Comparison of ENCODE assay signal across 14 mouse cellular contexts in genomic region chr15:85661771-85662170, GRCm38 (mm10).
"Had no signal": no experiment of that assay in that cellular context is flagged by ENCODE, and none has a peak within 500 bp of the region (broad histone marks: within the 10 kb centered on the region; RNA-seq: fewer than 3 reads in every experiment).

No protein-coding gene starts in this region.

- H3K9ac ChIP-seq: kidney, embryonic 15.5 days; limb, embryonic 15.5 days; liver, embryonic 12.5 days; lung, embryonic 14.5 days; neural tube, embryonic 12.5 days had no signal

- H3K27ac ChIP-seq: kidney, embryonic 15.5 days; limb, embryonic 15.5 days; liver, embryonic 12.5 days; midbrain, embryonic 10.5 days; neural tube, embryonic 12.5 days had no signal

- H3K4me3 ChIP-seq: kidney, embryonic 15.5 days; limb, embryonic 15.5 days; liver, embryonic 12.5 days; midbrain, embryonic 10.5 days; myocyte; neural tube, embryonic 12.5 days had no signal

- DNase-seq: kidney, postnatal 14 days; layer of hippocampus, postnatal 36 days; lung, embryonic 14.5 days; lung, postnatal 10 days; lung, postnatal 4 days; midbrain, embryonic 14.5 days; thymus, adult 18-20 months; thymus, postnatal 14 days had no signal

- H3K36me3 ChIP-seq: liver, embryonic 12.5 days; midbrain, embryonic 10.5 days; neural tube, embryonic 12.5 days had no signal

- H3K9me3 ChIP-seq: kidney, embryonic 15.5 days; limb, embryonic 15.5 days; liver, embryonic 12.5 days; midbrain, embryonic 10.5 days; neural tube, embryonic 12.5 days had no signal

- H3K4me1 ChIP-seq: liver, embryonic 12.5 days had no signal

- H3K4me2 ChIP-seq: kidney, embryonic 15.5 days; limb, embryonic 15.5 days; liver, embryonic 12.5 days; lung, embryonic 14.5 days; neural tube, embryonic 12.5 days had no signal
